Mouse (Mus musculus): ENCODE data around the gene Ndufa9.

- TF ChIP-seq ZKSCAN1 (IDR thresholded peaks at IDR 0.05; ENCODE audit: low read depth, low read length) (no peak), MYB (IDR thresholded peaks at IDR 0.05; ENCODE audit: low read depth, low read length) (no peak), CTCF (IDR thresholded peaks at IDR 0.05 in 2 of 3, conservative IDR thresholded peaks at IDR 0.05 in 1 of 3; ENCODE audit: control insufficient read depth in 1 of 3, insufficient read depth in 1 of 3, low read depth in 2 of 3, low read length in 3 of 3, poor library complexity in 1 of 3, severe bottlenecking in 1 of 3) (no peak; a peak in 1 of 6 replicates), MAZ (IDR thresholded peaks at IDR 0.05; ENCODE audit: low read depth, low read length) (no peak), POLR2A (IDR thresholded peaks at IDR 0.05; ENCODE audit: control insufficient read depth in 1 of 2, insufficient read depth in 1 of 2, low read depth in 1 of 2, low read length in 2 of 2, poor library complexity in 1 of 2) (no peak), ZC3H11A (IDR thresholded peaks at IDR 0.05; ENCODE audit: low read depth, low read length) (no peak), GATA1 (IDR thresholded peaks at IDR 0.05; ENCODE audit: low read depth, low read length) (no peak), NRF1 (IDR thresholded peaks at IDR 0.05; ENCODE audit: insufficient read depth, low read depth, low read length, poor library complexity, severe bottlenecking) (no peak)
Measured at GRCm38 (mm10) chr6:126793689-126794088, 55.2 kb downstream of the Ndufa9 start.

All from MEL (cell line).